Mouse (Mus musculus) CD4-positive, CD25-positive, alpha-beta regulatory T cell, adult 4 months (primary cell): Measurements from ENCODE around the gene Olfr777. TPM values are rescaled to one million over a fixed set of nuclear protein-coding genes. Genes with fewer than 3 reads are reported as not detected.
"Not testable (repeated sequence)": the region's sequence is repeated elsewhere in the genome, so short reads cannot be mapped to it uniquely, and the experiment has no call there.

Source experiments
- ATAC-seq: one replicate; pipeline ENCODE4 v1.8.0; 2017
- polyA plus RNA-seq, 2 experiments: library from polyadenylated mRNA; unstranded; fragments of 100-300 nt; shearing (Covaris generic); gene quantifications; one replicate each; pipeline ENCODE4 v1.2.1; 2017

Gene Olfr777
- polyA plus RNA-seq: not detected

GRCm38 (mm10) chr10:129271081-129271535 lies at the start of gene Olfr777:
TSS of gene Olfr777 (minus strand) at chr10:129271485.
- no peak for ATAC-seq

DNA sequence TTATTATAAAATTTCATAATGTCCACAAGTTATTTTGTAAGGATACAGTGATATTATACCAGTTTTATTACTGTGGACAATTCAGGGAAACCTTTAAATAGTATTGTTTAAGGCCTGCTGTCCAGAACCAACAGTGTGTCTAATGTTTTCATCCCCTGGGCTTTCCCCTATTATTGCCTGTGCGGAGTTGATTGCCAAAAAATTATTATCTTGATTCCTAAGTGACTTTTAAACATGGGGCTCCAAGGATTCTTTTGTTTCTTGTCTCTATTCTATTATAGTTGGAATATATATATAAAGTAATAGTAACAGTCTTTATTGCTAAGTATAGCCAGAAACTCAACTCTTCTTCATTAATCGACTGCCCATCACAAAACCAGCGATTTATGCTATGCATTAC lies 46.5 kb upstream of the Olfr777 start, which contains the start of gene Olfr780:
Olfr780 (plus strand) TSS at position 301 of the 400 bp plus-strand sequence.
- ATAC-seq: no peak

DNA sequence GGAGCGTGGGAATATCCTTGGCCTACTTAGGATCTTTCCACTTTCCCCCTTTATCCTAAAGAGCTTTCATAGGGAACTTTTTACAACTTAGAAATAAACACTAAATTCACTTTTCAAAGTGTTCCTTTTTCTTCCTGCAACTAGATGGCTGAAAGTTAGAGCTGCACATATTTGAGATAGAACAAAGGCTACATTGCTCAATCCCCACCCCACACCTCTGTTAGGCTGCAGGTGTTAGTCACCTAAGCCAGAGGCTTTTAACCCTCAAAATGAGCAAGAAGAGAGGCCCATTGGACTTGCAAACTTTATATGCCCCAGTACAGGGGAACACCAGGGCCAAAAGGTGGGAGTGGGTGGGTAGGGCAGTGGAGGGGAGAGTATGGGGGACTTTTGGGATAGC lies 42.2 kb upstream of the Olfr777 start:
- ATAC-seq: not testable (repeated sequence)

GRCm38 (mm10) chr10:129312973-129313372 lies 41.7 kb upstream of the Olfr777 start:
- ATAC-seq: not testable (repeated sequence)

- no peak for ATAC-seq
These were observed 12.5 kb downstream of the Olfr777 start, which contains the start of gene Olfr776 for GRCm38 (mm10) chr10:129258827-129259226. TSS of gene Olfr776 (plus strand) at chr10:129259127.

GRCm38 (mm10) chr10:129248112-129248511 lies 23.2 kb downstream of the Olfr777 start, which contains the start of gene Olfr775:
TSS of gene Olfr775 (plus strand) at chr10:129248412.
- ATAC-seq: no peak

DNA sequence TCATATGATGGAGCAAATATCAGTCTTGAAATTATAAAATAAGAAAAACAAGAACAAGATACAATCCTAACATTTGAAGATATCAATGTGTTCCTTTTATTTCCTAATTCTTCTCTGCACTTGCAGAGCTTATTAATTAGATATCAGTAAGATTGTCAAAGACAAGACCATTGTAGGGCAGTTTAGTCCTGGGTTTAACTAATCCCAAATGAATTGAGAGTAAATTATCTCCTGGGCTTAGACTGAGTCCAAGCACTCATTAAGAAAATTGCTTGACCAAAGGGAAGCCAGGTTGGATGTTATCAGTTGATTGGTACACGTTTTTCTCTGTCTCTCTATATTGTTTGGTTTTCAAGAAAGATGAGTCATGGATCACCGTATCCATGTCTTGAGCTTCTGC lies 35.4 kb downstream of the Olfr777 start, which contains the start of gene Olfr774:
Olfr774 (plus strand) TSS at position 301 of the 400 bp plus-strand sequence.
- no peak for ATAC-seq

GRCm38 (mm10) chr10:129230737-129231136 lies 40.5 kb downstream of the Olfr777 start:
- no peak for ATAC-seq

Other genes with a start within 250 kb of the Olfr777 start
- gene Olfr764-ps1, start 231.6 kb downstream of the Olfr777 start, polyA plus RNA-seq: not detected
- gene Olfr765, start 221.5 kb downstream of the Olfr777 start, polyA plus RNA-seq: not detected
- gene Olfr766-ps1, start 202.5 kb downstream of the Olfr777 start, polyA plus RNA-seq: under 1 TPM in 1 of 2 experiments, not detected in 1; 0.11 TPM
- under 1 TPM in 1 of 2 experiments, not detected in 1; 0.17 TPM for gene Olfr767, start 188.6 kb downstream of the Olfr777 start, polyA plus RNA-seq
- not detected for gene Olfr768, start 172.1 kb downstream of the Olfr777 start, polyA plus RNA-seq
- not detected for gene Olfr769, start 153.6 kb downstream of the Olfr777 start, polyA plus RNA-seq
- not detected for gene Olfr770, start 132.5 kb downstream of the Olfr777 start, polyA plus RNA-seq
- not detected for gene Olfr771, start 106.7 kb downstream of the Olfr777 start, polyA plus RNA-seq
- gene Olfr772, start 93.6 kb downstream of the Olfr777 start, polyA plus RNA-seq: not detected
- not detected for gene Olfr773, start 84.1 kb downstream of the Olfr777 start, polyA plus RNA-seq
- not detected for gene Olfr774, start 35.3 kb downstream of the Olfr777 start, polyA plus RNA-seq
- gene Olfr775, start 23.1 kb downstream of the Olfr777 start, polyA plus RNA-seq: not detected
- not detected for gene Olfr776, start 12.4 kb downstream of the Olfr777 start, polyA plus RNA-seq
- not detected for gene Olfr780, start 46.6 kb upstream of the Olfr777 start, polyA plus RNA-seq
- not detected for gene Olfr781, start 57.4 kb upstream of the Olfr777 start, polyA plus RNA-seq
- not detected for gene Olfr782, start 77.4 kb upstream of the Olfr777 start, polyA plus RNA-seq
- gene Olfr784, start 112.6 kb upstream of the Olfr777 start, polyA plus RNA-seq: under 1 TPM in 1 of 2 experiments, not detected in 1; 0.09 TPM
- gene Olfr785, start 133.9 kb upstream of the Olfr777 start, polyA plus RNA-seq: under 1 TPM in 1 of 2 experiments, not detected in 1; 0.19 TPM
- not detected for gene Olfr786, start 155.8 kb upstream of the Olfr777 start, polyA plus RNA-seq
- under 1 TPM in 1 of 2 experiments, not detected in 1; 0.24 TPM for gene Olfr787, start 190.4 kb upstream of the Olfr777 start, polyA plus RNA-seq
- gene Olfr788, start 199.5 kb upstream of the Olfr777 start, polyA plus RNA-seq: not detected
- not detected for gene Olfr789, start 213.3 kb upstream of the Olfr777 start, polyA plus RNA-seq
- gene Olfr790, start 227.0 kb upstream of the Olfr777 start, polyA plus RNA-seq: not detected